Mouse (Mus musculus) liver, embryonic 12.5 days (tissue): ENCODE results near the gene BC051142. TPM values are rescaled to one million over a fixed set of nuclear protein-coding genes. Genes with fewer than 3 reads are reported as not detected.
"Not testable (repeated sequence)": the region's sequence is repeated elsewhere in the genome, so short reads cannot be mapped to it uniquely, and the experiment has no call there.

Experiments
- ATAC-seq: fragments of 200-750 bp; cut with Nextera tagmentation; 2 replicates; pipeline ENCODE4 v1.8.0; 2017; ENCODE audit warnings: moderate number of reproducible peaks, mild to moderate bottlenecking, moderate library complexity
- H3K27ac ChIP-seq: fragments of 300-500 bp; sonication (generic); 2 replicates; pipeline ENCODE4 v1.5.1; 2016; ENCODE audit warnings: mild to moderate bottlenecking
- H3K27me3 ChIP-seq: fragments of 300-500 bp; sonication (generic); replicated peaks from 2 replicates; pipeline ENCODE4 v1.6.1; 2016; ENCODE audit warnings: mild to moderate bottlenecking, moderate library complexity
- H3K36me3 ChIP-seq: fragments of 300-500 bp; sonication (generic); 2 replicates; pipeline ENCODE4 v1.6.1; 2016; ENCODE audit warnings: mild to moderate bottlenecking, moderate library complexity
- H3K4me1 ChIP-seq: fragments of 300-500 bp; sonication (generic); 2 replicates; pipeline ENCODE4 v1.6.1; 2016
- H3K4me2 ChIP-seq: fragments of 300-500 bp; sonication (generic); 2 replicates; pipeline ENCODE4 v1.6.1; 2016; ENCODE audit warnings: mild to moderate bottlenecking, moderate library complexity
- H3K4me3 ChIP-seq: fragments of 300-500 bp; sonication (generic); 2 replicates; pipeline ENCODE4 v1.5.1; 2016; ENCODE audit warnings: mild to moderate bottlenecking, moderate library complexity
- H3K9ac ChIP-seq: fragments of 300-500 bp; sonication (generic); 2 replicates; pipeline ENCODE4 v1.6.1; 2016; ENCODE audit warnings: mild to moderate bottlenecking, moderate library complexity
- H3K9me3 ChIP-seq: fragments of 300-500 bp; sonication (generic); replicated peaks from 2 replicates; pipeline ENCODE4 v1.6.1; 2016; ENCODE audit warnings: mild to moderate bottlenecking, moderate library complexity
- WGBS: fragments of 180-500 bp; shearing (Covaris S2); methylation state at CpG from one replicate; pipeline ENCODE4 v1.1.7; 2016; ENCODE audit not compliant: insufficient replicate concordance; 5-methylcytosine and 5-hydroxymethylcytosine counted together
- polyA plus RNA-seq: library from polyadenylated mRNA; unstranded; fragments of >200 nt; fragmentation: Nextera tagmentation; extraction: Ambion mirVana; gene quantifications from 2 replicates; pipeline ENCODE4 v1.2.1, GENCODE M21; 2016

BC051142 gene
- polyA plus RNA-seq, 1 experiment from 2014 or later: 0.18 TPM

- Histone ChIP-seq H3K9me3 (no peaks in the 10 kb centered on the region), H3K27me3 (peaks cover 48% of the 10 kb centered on the region), H3K9ac (no peak overlapping the region), H3K36me3 (no peaks in the 10 kb centered on the region), H3K4me3 (no peak overlapping the region), H3K27ac (no peak overlapping the region), H3K4me2 (no peak overlapping the region), H3K4me1 (no peaks in the 10 kb centered on the region)
- 53% methylated on average over 3 of the region's 3 CpGs for WGBS
- ATAC-seq: no peak
Measured at GRCm38 (mm10) chr17:34475060-34475459, 76.4 kb downstream of the BC051142 start.

DNA sequence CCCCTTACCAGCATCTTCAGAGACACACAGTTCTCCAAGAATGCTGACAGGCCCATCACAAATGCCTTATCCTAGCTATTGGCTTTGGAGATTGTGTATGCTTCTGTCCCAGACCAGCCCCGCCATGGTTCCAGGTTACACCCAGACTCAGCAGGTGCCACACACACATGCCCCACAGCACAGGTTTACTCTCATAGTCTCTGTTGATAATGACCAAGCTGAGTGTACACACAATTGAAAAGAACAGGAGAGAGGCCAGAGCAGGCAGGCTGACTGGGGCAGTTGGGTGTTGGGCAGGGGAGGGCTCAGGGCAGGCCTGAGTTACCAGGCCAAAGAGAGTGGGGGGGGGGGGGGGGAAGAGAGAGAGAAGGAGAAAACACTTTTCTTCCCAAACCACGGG lies 77.8 kb downstream of the BC051142 start:
- no peaks in the 10 kb centered on the region for H3K36me3 ChIP-seq
- H3K27ac ChIP-seq: no peak overlapping the region
- WGBS: 64% methylated on average over 1 of the region's 2 CpGs
- H3K4me1 ChIP-seq: no peaks in the 10 kb centered on the region
- no peak overlapping the region for H3K4me3 ChIP-seq
- no peak for ATAC-seq
- no peak overlapping the region for H3K9ac ChIP-seq
- peaks cover 42% of the 10 kb centered on the region for H3K27me3 ChIP-seq
- no peak overlapping the region for H3K4me2 ChIP-seq
- no peaks in the 10 kb centered on the region for H3K9me3 ChIP-seq

DNA sequence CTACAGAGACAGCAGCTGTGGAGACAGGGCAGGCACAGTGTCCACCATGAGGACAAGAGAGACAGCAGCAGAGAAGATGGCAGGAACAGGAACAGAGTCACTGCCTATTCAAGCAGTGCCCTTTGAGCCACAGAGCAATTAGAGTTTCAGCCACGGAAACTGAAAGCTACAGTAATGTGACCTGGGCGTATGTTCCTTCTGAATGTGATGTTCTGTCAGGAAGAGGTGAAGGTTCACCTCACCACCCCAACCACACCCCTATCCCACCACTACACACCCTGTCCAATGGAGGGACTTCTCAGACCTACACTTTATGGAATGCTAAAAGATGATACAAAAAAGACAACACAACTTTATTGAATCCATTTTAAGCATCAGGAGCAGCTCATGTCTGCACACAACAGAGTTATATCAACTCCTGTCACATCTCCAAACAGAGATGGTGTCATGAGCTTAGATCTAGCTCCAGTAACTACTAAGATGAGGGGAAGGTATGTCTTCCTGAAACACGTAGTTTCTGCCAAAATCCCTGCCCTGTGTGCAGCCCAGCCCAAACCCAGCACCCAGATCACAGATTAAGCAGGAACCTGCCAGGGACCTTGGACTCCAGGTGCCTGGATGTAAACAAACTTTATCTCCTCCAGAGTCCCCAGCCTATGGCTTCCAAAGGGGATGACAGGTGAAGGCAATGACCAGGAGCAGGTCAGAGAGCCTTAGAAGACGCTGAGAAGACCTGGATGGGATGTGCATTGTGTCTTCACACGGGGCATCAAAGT lies 78.8 kb downstream of the BC051142 start, which contains the start of gene Btnl4:
Btnl4 (minus strand) TSS at position 81 of the 776 bp plus-strand sequence.
- not testable (repeated sequence) for ATAC-seq, H3K36me3 ChIP-seq, H3K9me3 ChIP-seq, H3K27ac ChIP-seq, H3K4me3 ChIP-seq, H3K4me2 ChIP-seq, H3K9ac ChIP-seq, H3K4me1 ChIP-seq
- H3K27me3 ChIP-seq: peaks cover 32% of the 10 kb centered on the region
- 61% methylated on average over 5 of the region's 5 CpGs for WGBS

DNA sequence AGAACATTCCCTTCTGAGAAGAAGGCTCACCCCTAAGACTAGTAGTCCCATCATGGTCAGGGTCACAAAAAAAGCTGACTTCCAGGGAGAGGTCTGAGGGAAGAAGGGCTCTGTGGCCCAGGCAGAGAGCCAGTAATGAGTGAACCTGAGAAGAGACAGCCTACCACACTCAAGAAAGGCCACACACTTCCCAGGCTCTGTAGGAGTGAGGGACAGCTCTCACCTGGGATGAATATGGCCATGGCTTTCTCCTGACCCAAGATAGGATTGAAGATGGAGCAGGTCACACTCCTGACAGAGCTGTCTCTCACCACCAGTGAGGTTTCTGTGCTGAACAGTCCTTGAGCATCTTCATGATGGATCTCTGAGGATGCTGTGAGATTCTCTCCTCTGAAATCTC lies 94.2 kb downstream of the BC051142 start:
- H3K4me3 ChIP-seq: no peak overlapping the region
- H3K27me3 ChIP-seq: peaks cover 18% of the 10 kb centered on the region
- no peak for ATAC-seq

GRCm38 (mm10) chr17:34495156-34495555 lies 96.5 kb downstream of the BC051142 start:
- H3K4me2 ChIP-seq, H3K9me3 ChIP-seq, H3K4me1 ChIP-seq, H3K27ac ChIP-seq, ATAC-seq, H3K36me3 ChIP-seq, H3K9ac ChIP-seq, H3K4me3 ChIP-seq: not testable (repeated sequence)
- H3K27me3 ChIP-seq: peaks cover 11% of the 10 kb centered on the region; the same call in 1 of the 2 replicates
- 60% methylated on average over 2 of the region's 2 CpGs for WGBS

More for the DNA sequence above, 94.2 kb downstream of the BC051142 start:
- H3K4me1 ChIP-seq: no peaks in the 10 kb centered on the region
- H3K4me2 ChIP-seq: no peak overlapping the region
- no peaks in the 10 kb centered on the region for H3K9me3 ChIP-seq
- H3K9ac ChIP-seq: no peak overlapping the region
- no peak overlapping the region for H3K27ac ChIP-seq
- no peaks in the 10 kb centered on the region for H3K36me3 ChIP-seq

- Histone ChIP-seq H3K27ac (no peak overlapping the region), H3K36me3 (no peaks in the 10 kb centered on the region)
Measured at GRCm38 (mm10) chr17:34496539-34496938, 97.9 kb downstream of the BC051142 start.

DNA sequence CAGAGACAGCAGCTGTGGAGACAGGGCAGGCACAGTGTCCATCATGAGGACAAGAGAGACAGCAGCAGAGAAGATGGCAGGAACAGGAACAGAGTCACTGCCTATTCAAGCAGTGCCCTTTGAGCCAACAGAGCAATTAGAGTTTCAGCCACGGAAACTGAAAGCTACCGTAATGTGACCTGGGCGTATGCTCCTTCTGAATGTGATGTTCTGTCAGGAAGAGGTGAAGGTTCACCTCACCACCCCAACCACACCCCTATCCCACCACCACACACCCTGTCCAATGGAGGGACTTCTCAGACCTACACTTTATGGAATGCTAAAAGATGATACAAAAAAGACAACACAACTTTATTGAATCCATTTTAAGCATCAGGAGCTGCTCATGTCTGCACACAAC lies 98.7 kb downstream of the BC051142 start:
- H3K27ac ChIP-seq, H3K36me3 ChIP-seq, H3K4me1 ChIP-seq, H3K9ac ChIP-seq, ATAC-seq, H3K9me3 ChIP-seq, H3K4me3 ChIP-seq, H3K4me2 ChIP-seq: not testable (repeated sequence)
- H3K27me3 ChIP-seq: peaks cover 14% of the 10 kb centered on the region; the same call in 1 of the 2 replicates
- WGBS: 73% methylated on average over 3 of the region's 3 CpGs

More at GRCm38 (mm10) chr17:34496539-34496938, 97.9 kb downstream of the BC051142 start:
- no peaks in the 10 kb centered on the region for H3K9me3 ChIP-seq
- H3K9ac ChIP-seq: no peak overlapping the region
- H3K27me3 ChIP-seq: peaks cover 14% of the 10 kb centered on the region; the same call in 1 of the 2 replicates
- H3K4me2 ChIP-seq: no peak overlapping the region
- H3K4me1 ChIP-seq: no peaks in the 10 kb centered on the region
- 79% methylated on average over 1 of the region's 2 CpGs for WGBS
- no peak for ATAC-seq
- no peak overlapping the region for H3K4me3 ChIP-seq

GRCm38 (mm10) chr17:34497726-34498125 lies 99.1 kb downstream of the BC051142 start:
- H3K4me1 ChIP-seq, ATAC-seq, H3K4me2 ChIP-seq, H3K27ac ChIP-seq, H3K4me3 ChIP-seq, H3K36me3 ChIP-seq, H3K9me3 ChIP-seq, H3K9ac ChIP-seq: not testable (repeated sequence)
- 55% methylated on average over 4 of the region's 4 CpGs for WGBS
- H3K27me3 ChIP-seq: peaks cover 14% of the 10 kb centered on the region; the same call in 1 of the 2 replicates

DNA sequence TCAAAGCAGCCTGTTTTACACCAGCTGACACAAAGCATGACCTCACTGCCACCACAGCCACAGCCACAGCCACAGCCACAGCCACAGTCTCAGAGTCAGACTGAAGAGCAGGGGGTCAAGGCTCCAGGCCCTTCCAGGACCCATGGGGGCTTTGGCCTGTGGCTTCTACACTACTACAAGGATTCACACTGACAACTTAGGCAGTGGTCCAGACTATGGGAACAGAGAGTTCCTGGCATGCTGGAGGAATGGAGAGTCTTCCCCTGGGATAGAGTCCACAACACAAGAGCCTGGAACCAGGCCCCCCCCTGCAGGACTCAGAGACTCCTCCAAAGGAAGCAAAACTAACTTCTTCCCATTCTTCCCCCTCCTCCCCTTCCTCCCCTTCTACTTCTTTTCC lies 109.0 kb downstream of the BC051142 start:
- peaks cover 1% of the 10 kb centered on the region; the same call in 1 of the 2 replicates for H3K27me3 ChIP-seq
- no peaks in the 10 kb centered on the region for H3K9me3 ChIP-seq
- H3K4me2 ChIP-seq: no peak overlapping the region
- H3K36me3 ChIP-seq: no peaks in the 10 kb centered on the region
- no peak overlapping the region for H3K27ac ChIP-seq
- H3K4me1 ChIP-seq: no peaks in the 10 kb centered on the region
- no peak for ATAC-seq
- no peak overlapping the region for H3K9ac ChIP-seq
- H3K4me3 ChIP-seq: no peak overlapping the region

Other genes starting within 250 kb of the BC051142 start
- 0.21 and 0.45 TPM in 2 replicates for gene H2-DMb1, start 245.7 kb upstream of the BC051142 start, polyA plus RNA-seq
- 2.3 and 2.6 TPM in 2 replicates for gene Tap1, start 211.3 kb upstream of the BC051142 start, polyA plus RNA-seq
- 4.5 and 5.0 TPM in 2 replicates for gene Psmb9, start 211.1 kb upstream of the BC051142 start, polyA plus RNA-seq
- 12.5 and 13.5 TPM in 2 replicates for gene Psmb8, start 201.1 kb upstream of the BC051142 start, polyA plus RNA-seq
- 5.6 and 6.9 TPM in 2 replicates for gene Tap2, start 195.3 kb upstream of the BC051142 start, polyA plus RNA-seq
- gene H2-Ob, start 159.9 kb upstream of the BC051142 start, polyA plus RNA-seq: 0.05 and 0.19 TPM in 2 replicates
- 2.9 and 3.1 TPM in 2 replicates for gene H2-Ab1, start 141.1 kb upstream of the BC051142 start, polyA plus RNA-seq
- gene H2-Aa, start 111.0 kb upstream of the BC051142 start, polyA plus RNA-seq: 0.11 TPM in 1 of 2 replicates, not detected in the other
- gene H2-Eb1, start 93.0 kb upstream of the BC051142 start, polyA plus RNA-seq: 0.15 and 0.37 TPM in 2 replicates
- not detected in 2 replicates for gene H2-Eb2, start 73.2 kb upstream of the BC051142 start, polyA plus RNA-seq
- 0.07 TPM in 1 of 2 replicates, not detected in the other for gene Btnl2, start 44.0 kb upstream of the BC051142 start, polyA plus RNA-seq
- not detected in 2 replicates for gene Btnl1, start 21.7 kb upstream of the BC051142 start, polyA plus RNA-seq
- not detected in 2 replicates for gene Btnl4, start 78.5 kb downstream of the BC051142 start, polyA plus RNA-seq
- gene Btnl6, start 118.5 kb downstream of the BC051142 start, polyA plus RNA-seq: not detected in 2 replicates
- gene Notch4, start 165.4 kb downstream of the BC051142 start, polyA plus RNA-seq: 1.7 and 2.0 TPM in 2 replicates
- gene Gpsm3, start 191.0 kb downstream of the BC051142 start, polyA plus RNA-seq: 10.7 and 11.0 TPM in 2 replicates
- gene Pbx2, start 192.4 kb downstream of the BC051142 start, polyA plus RNA-seq: 6.9 and 8.3 TPM in 2 replicates
- gene Ager, start 199.0 kb downstream of the BC051142 start, polyA plus RNA-seq: 1.3 and 1.5 TPM in 2 replicates
- gene Rnf5, start 204.9 kb downstream of the BC051142 start, polyA plus RNA-seq: 94.8 and 101 TPM in 2 replicates
- 31.2 and 31.7 TPM in 2 replicates for gene Agpat1, start 205.4 kb downstream of the BC051142 start, polyA plus RNA-seq
- 0.45 and 0.50 TPM in 2 replicates for gene Egfl8, start 217.2 kb downstream of the BC051142 start, polyA plus RNA-seq
- 13.7 and 13.9 TPM in 2 replicates for gene Ppt2, start 229.7 kb downstream of the BC051142 start, polyA plus RNA-seq
- not detected in 2 replicates for gene Prrt1, start 230.7 kb downstream of the BC051142 start, polyA plus RNA-seq
- 6.7 and 7.1 TPM in 2 replicates for gene Fkbpl, start 245.9 kb downstream of the BC051142 start, polyA plus RNA-seq
- gene Atf6b, start 248.3 kb downstream of the BC051142 start, polyA plus RNA-seq: 37.0 and 37.3 TPM in 2 replicates